Mouse (Mus musculus) kidney, postnatal 0 days (tissue): ENCODE measurements around the gene Mylip. TPM values are rescaled to one million over a fixed set of nuclear protein-coding genes. Genes with fewer than 3 reads are reported as not detected.

ENCODE experiments used
- ATAC-seq: fragments of 200-750 bp; cut with Nextera tagmentation; replicated peaks from 2 replicates; pipeline ENCODE4 v1.8.0; 2017; ENCODE audit warnings: low read depth, moderate number of reproducible peaks, moderate TSS enrichment, moderate library complexity; ENCODE audit not compliant: low FRiP score
- DNase-seq: peaks from one replicate; pipeline ENCODE4 v3.0.0-alpha.2; 2016; ENCODE audit warnings: low spot score
- H3K27ac ChIP-seq: fragments of 300-500 bp; sonication (generic); 2 replicates; pipeline ENCODE4 v1.5.1; 2014; ENCODE audit warnings: mild to moderate bottlenecking
- H3K27me3 ChIP-seq: fragments of 300-500 bp; sonication (generic); 2 replicates; pipeline ENCODE4 v1.6.1; 2014; ENCODE audit warnings: low read length, mixed read lengths; ENCODE audit not compliant: insufficient read depth
- H3K36me3 ChIP-seq: fragments of 300-500 bp; sonication (generic); 2 replicates; pipeline ENCODE4 v1.6.1; 2014; ENCODE audit warnings: low read length, mixed read lengths; ENCODE audit not compliant: insufficient read depth
- H3K4me1 ChIP-seq: fragments of 300-500 bp; sonication (generic); replicated peaks from 2 replicates; pipeline ENCODE4 v1.6.1; 2014; ENCODE audit warnings: antibody characterized with exemption, low read length, mixed read lengths; ENCODE audit not compliant: insufficient read depth
- H3K4me2 ChIP-seq: fragments of 300-500 bp; sonication (generic); 2 replicates; pipeline ENCODE4 v1.6.1; 2014; ENCODE audit warnings: mild to moderate bottlenecking, low read length, moderate library complexity, mixed read lengths
- H3K4me3 ChIP-seq: fragments of 300-500 bp; sonication (generic); replicated peaks from 2 replicates; pipeline ENCODE4 v1.5.1; 2014; ENCODE audit warnings: low read depth, low read length
- H3K9ac ChIP-seq: fragments of 300-500 bp; sonication (generic); 2 replicates; pipeline ENCODE4 v1.6.1; 2014; ENCODE audit warnings: low read depth, low read length
- H3K9me3 ChIP-seq: fragments of 300-500 bp; sonication (generic); replicated peaks from 2 replicates; pipeline ENCODE4 v1.6.1; 2016; ENCODE audit warnings: low read length, inconsistent platforms, mixed read lengths
- CTCF ChIP-seq: IDR thresholded peaks from 2 replicates; pipeline ENCODE4 v1.5.1; 2016; ENCODE audit warnings: antibody characterized with exemption, low read depth, mild to moderate bottlenecking, moderate library complexity
- WGBS: fragments of 180-500 bp; shearing (Covaris S2); extraction: QIAGEN DNeasy Blood & Tissue Kit; methylation state at CpG from one replicate; pipeline ENCODE4 v1.1.7; 2014; 5-methylcytosine and 5-hydroxymethylcytosine counted together
- polyA plus RNA-seq: library from polyadenylated mRNA; unstranded; fragments of >200 nt; fragmentation: Nextera tagmentation; extraction: Ambion mirVana; gene quantifications from 2 replicates; pipeline ENCODE4 v1.2.1, GENCODE M21; 2015

Mylip gene
- polyA plus RNA-seq, 1 experiment from 2014 or later: 7.5 TPM

- H3K36me3 ChIP-seq: no peaks in the 10 kb centered on the region
- ATAC-seq: no peak
- no peaks in the 10 kb centered on the region for H3K27me3 ChIP-seq
- H3K4me3 ChIP-seq: no peak overlapping the region
- TF ChIP-seq CTCF: no peak
- no peak overlapping the region for H3K4me2 ChIP-seq
- no peaks in the 10 kb centered on the region for H3K9me3 ChIP-seq
- H3K9ac ChIP-seq: no peak overlapping the region
- WGBS: 54% methylated on average over 13 of the region's 13 CpGs
- no peaks in the 10 kb centered on the region for H3K4me1 ChIP-seq
- no peak overlapping the region for H3K27ac ChIP-seq
- no peak for DNase-seq
Observed at GRCm38 (mm10) chr13:45422251-45422650, 32.7 kb downstream of the Mylip start.

GRCm38 (mm10) chr13:45422709-45423108 lies 33.2 kb downstream of the Mylip start:
- no peaks in the 10 kb centered on the region for H3K36me3 ChIP-seq
- H3K27me3 ChIP-seq: no peaks in the 10 kb centered on the region
- no peaks in the 10 kb centered on the region for H3K4me1 ChIP-seq
- H3K9me3 ChIP-seq: no peaks in the 10 kb centered on the region
- DNase-seq (no peak), ATAC-seq (no peak)
- TF ChIP-seq CTCF: no peak
- H3K4me2 ChIP-seq: no peak overlapping the region
- H3K27ac ChIP-seq: no peak overlapping the region
- 77% methylated on average over 5 of the region's 5 CpGs for WGBS
- no peak overlapping the region for H3K9ac ChIP-seq
- H3K4me3 ChIP-seq: no peak overlapping the region

- Histone ChIP-seq H3K4me1 (no peaks in the 10 kb centered on the region), H3K36me3 (no peaks in the 10 kb centered on the region), H3K9ac (no peak overlapping the region), H3K27me3 (no peaks in the 10 kb centered on the region), H3K4me3 (no peak overlapping the region), H3K9me3 (no peaks in the 10 kb centered on the region), H3K4me2 (no peak overlapping the region), H3K27ac (no peak overlapping the region)
- no peak for TF ChIP-seq CTCF
- no peak for ATAC-seq
- no peak for DNase-seq
- 88% methylated on average over 5 of the region's 5 CpGs for WGBS
Observed at GRCm38 (mm10) chr13:45423905-45424304, 34.4 kb downstream of the Mylip start.

- peak; percentile 54 for DNase-seq
- no peak for ATAC-seq
- WGBS: 56% methylated on average over 11 of the region's 11 CpGs
- no peaks in the 10 kb centered on the region for H3K9me3 ChIP-seq
- no peak overlapping the region for H3K9ac ChIP-seq
- no peak overlapping the region for H3K4me3 ChIP-seq
- no peak overlapping the region for H3K4me2 ChIP-seq
- TF ChIP-seq CTCF: no peak
- no peaks in the 10 kb centered on the region for H3K36me3 ChIP-seq
- no peaks in the 10 kb centered on the region for H3K27me3 ChIP-seq
- no peaks in the 10 kb centered on the region for H3K4me1 ChIP-seq
- H3K27ac ChIP-seq: no peak overlapping the region
Observed at GRCm38 (mm10) chr13:45429239-45429638, 39.7 kb downstream of the Mylip start.

GRCm38 (mm10) chr13:45437134-45437533 lies 47.6 kb downstream of the Mylip start:
- Histone ChIP-seq H3K27ac (no peak overlapping the region), H3K4me2 (no peak overlapping the region), H3K9me3 (no peaks in the 10 kb centered on the region), H3K4me1 (no peaks in the 10 kb centered on the region), H3K4me3 (no peak overlapping the region), H3K27me3 (no peaks in the 10 kb centered on the region), H3K36me3 (no peaks in the 10 kb centered on the region), H3K9ac (no peak overlapping the region)
- WGBS: 85% methylated on average over 9 of the region's 9 CpGs
- no peak for ATAC-seq
- DNase-seq: no peak
- TF ChIP-seq CTCF: no peak

GRCm38 (mm10) chr13:45438853-45439252 lies 49.3 kb downstream of the Mylip start:
- no peak overlapping the region for H3K4me2 ChIP-seq
- H3K4me3 ChIP-seq: no peak overlapping the region
- ATAC-seq: no peak
- no peak overlapping the region for H3K27ac ChIP-seq
- no peaks in the 10 kb centered on the region for H3K9me3 ChIP-seq
- H3K4me1 ChIP-seq: no peaks in the 10 kb centered on the region
- no peaks in the 10 kb centered on the region for H3K27me3 ChIP-seq
- WGBS: 84% methylated on average over 6 of the region's 6 CpGs
- H3K36me3 ChIP-seq: no peaks in the 10 kb centered on the region
- no peak overlapping the region for H3K9ac ChIP-seq
- no peak for TF ChIP-seq CTCF
- no peak for DNase-seq

- H3K4me1 ChIP-seq: no peaks in the 10 kb centered on the region
- H3K9ac ChIP-seq: no peak overlapping the region
- ATAC-seq (no peak), DNase-seq (no peak)
- H3K4me3 ChIP-seq: no peak overlapping the region
- H3K36me3 ChIP-seq: no peaks in the 10 kb centered on the region
- H3K27ac ChIP-seq: no peak overlapping the region
- no peaks in the 10 kb centered on the region for H3K27me3 ChIP-seq
- H3K4me2 ChIP-seq: no peak overlapping the region
- no peaks in the 10 kb centered on the region for H3K9me3 ChIP-seq
- WGBS: 51% methylated on average over 5 of the region's 5 CpGs
- TF ChIP-seq CTCF: no peak
Observed at GRCm38 (mm10) chr13:45440226-45440625, 50.7 kb downstream of the Mylip start.
